Mouse (Mus musculus) lung, embryonic 16.5 days (tissue): ENCODE data around the gene Crip2. TPM values are rescaled to one million over a fixed set of nuclear protein-coding genes. Genes with fewer than 3 reads are reported as not detected.

Experiments used
- ATAC-seq: fragments of 200-750 bp; cut with Nextera tagmentation; 2 replicates; pipeline ENCODE4 v1.8.0; 2017; ENCODE audit warnings: low read depth, mild to moderate bottlenecking, moderate library complexity
- H3K27ac ChIP-seq: fragments of 300-500 bp; sonication (generic); 2 replicates; pipeline ENCODE4 v1.5.1; 2014; ENCODE audit warnings: mild to moderate bottlenecking, control low read depth, low read length
- H3K27me3 ChIP-seq: fragments of 300-500 bp; sonication (generic); 2 replicates; pipeline ENCODE4 v1.6.1; 2014; ENCODE audit warnings: low read depth, low read length, mixed read lengths; ENCODE audit not compliant: control insufficient read depth, insufficient read depth
- H3K36me3 ChIP-seq: fragments of 300-500 bp; sonication (generic); 2 replicates; pipeline ENCODE4 v1.6.1; 2014; ENCODE audit warnings: low read length; ENCODE audit not compliant: control insufficient read depth, insufficient read depth
- H3K4me1 ChIP-seq: fragments of 300-500 bp; sonication (generic); replicated peaks from 2 replicates; pipeline ENCODE4 v1.6.1; 2014; ENCODE audit warnings: low read length, mixed read lengths; ENCODE audit not compliant: control insufficient read depth, insufficient read depth
- H3K4me2 ChIP-seq: fragments of 300-500 bp; sonication (generic); 2 replicates; pipeline ENCODE4 v1.6.1; 2014; ENCODE audit warnings: low read depth, low read length, control low read depth
- H3K4me3 ChIP-seq: fragments of 300-500 bp; sonication (generic); 2 replicates; pipeline ENCODE4 v1.5.1; 2014; ENCODE audit warnings: mild to moderate bottlenecking, low read length, control low read depth
- H3K9ac ChIP-seq: fragments of 300-500 bp; sonication (generic); 2 replicates; pipeline ENCODE4 v1.6.1; 2014; ENCODE audit warnings: low read length, control low read depth
- H3K9me3 ChIP-seq: fragments of 300-500 bp; sonication (generic); 2 replicates; pipeline ENCODE4 v1.6.1; 2016; ENCODE audit warnings: low read length; ENCODE audit not compliant: control insufficient read depth
- WGBS: fragments of 180-500 bp; shearing (Covaris S2); extraction: QIAGEN DNeasy Blood & Tissue Kit; methylation state at CpG from one replicate; pipeline ENCODE4 v1.1.7; 2014; 5-methylcytosine and 5-hydroxymethylcytosine counted together
- polyA plus RNA-seq: library from polyadenylated mRNA; unstranded; fragments of >200 nt; fragmentation: Nextera tagmentation; extraction: Ambion mirVana; gene quantifications from 2 replicates; pipeline ENCODE4 v1.2.1, GENCODE M21; 2015

Gene Crip2
- polyA plus RNA-seq, 1 experiment from 2014 or later: 550 TPM

- ATAC-seq: no peak
- Histone ChIP-seq H3K36me3 (no peaks in the 10 kb centered on the region; the same call in 1 of the 2 replicates), H3K4me3 (peak overlapping the region; percentile 67), H3K9me3 (no peaks in the 10 kb centered on the region), H3K4me2 (peak overlapping the region; percentile 95), H3K9ac (peak overlapping the region; percentile 69), H3K4me1 (peaks cover 25% of the 10 kb centered on the region), H3K27me3 (peaks cover 19% of the 10 kb centered on the region; the same call in 1 of the 2 replicates), H3K27ac (no peak overlapping the region)
- 43% methylated on average over 12 of the region's 12 CpGs for WGBS
Measured at GRCm38 (mm10) chr12:113186326-113187010, 46.4 kb downstream of the Crip2 start.

- Histone ChIP-seq H3K27ac (no peak overlapping the region), H3K4me3 (peak overlapping the region; percentile 45; the same call in 1 of the 2 replicates), H3K4me2 (peak overlapping the region; percentile 77), H3K36me3 (no peaks in the 10 kb centered on the region; the same call in 1 of the 2 replicates), H3K9ac (no peak overlapping the region), H3K4me1 (peaks cover 25% of the 10 kb centered on the region), H3K27me3 (peaks cover 19% of the 10 kb centered on the region; the same call in 1 of the 2 replicates), H3K9me3 (no peaks in the 10 kb centered on the region)
- no peak for ATAC-seq
- 42% methylated on average over 4 of the region's 4 CpGs for WGBS
Measured at GRCm38 (mm10) chr12:113187011-113187375, 47.0 kb downstream of the Crip2 start.

- H3K27me3 ChIP-seq: peaks cover 19% of the 10 kb centered on the region; the same call in 1 of the 2 replicates
- H3K4me2 ChIP-seq: peak overlapping the region; percentile 77
- H3K9ac ChIP-seq: peak overlapping the region; percentile 32; the same call in 1 of the 2 replicates
- ATAC-seq: peak; percentile 84
- peaks cover 25% of the 10 kb centered on the region for H3K4me1 ChIP-seq
- no peak overlapping the region for H3K27ac ChIP-seq
- H3K36me3 ChIP-seq: no peaks in the 10 kb centered on the region; the same call in 1 of the 2 replicates
- no peaks in the 10 kb centered on the region for H3K9me3 ChIP-seq
- peak overlapping the region; percentile 45 for H3K4me3 ChIP-seq
- 3% methylated on average over 55 of the region's 56 CpGs for WGBS
Measured at GRCm38 (mm10) chr12:113187584-113188295, 47.7 kb downstream of the Crip2 start.

GRCm38 (mm10) chr12:113188349-113189055, 48.5 kb downstream of the Crip2 start:
- no peak for ATAC-seq
- H3K9me3 ChIP-seq: no peaks in the 10 kb centered on the region
- H3K4me1 ChIP-seq: peaks cover 25% of the 10 kb centered on the region
- no peak overlapping the region for H3K4me2 ChIP-seq
- no peak overlapping the region for H3K4me3 ChIP-seq
- peaks cover 19% of the 10 kb centered on the region; the same call in 1 of the 2 replicates for H3K27me3 ChIP-seq
- 80% methylated on average over 51 of the region's 51 CpGs for WGBS
- H3K9ac ChIP-seq: no peak overlapping the region
- no peak overlapping the region for H3K27ac ChIP-seq
- H3K36me3 ChIP-seq: no peaks in the 10 kb centered on the region; the same call in 1 of the 2 replicates

GRCm38 (mm10) chr12:113193423-113193822, 53.4 kb downstream of the Crip2 start:
- Histone ChIP-seq H3K27me3 (peaks cover under 1% of the 10 kb centered on the region; the same call in 1 of the 2 replicates), H3K9me3 (no peaks in the 10 kb centered on the region), H3K9ac (no peak overlapping the region)

More at GRCm38 (mm10) chr12:113193423-113193822, 53.4 kb downstream of the Crip2 start:
- no peaks in the 10 kb centered on the region for H3K4me1 ChIP-seq
- no peak overlapping the region for H3K4me2 ChIP-seq
- ATAC-seq: no peak
- no peak overlapping the region for H3K27ac ChIP-seq
- no peak overlapping the region for H3K4me3 ChIP-seq
- whole genome bisulfite sequencing: 31% methylated on average over 2 of the region's 2 CpGs
- no peaks in the 10 kb centered on the region; the same call in 1 of the 2 replicates for H3K36me3 ChIP-seq

Other genes with a start within 250 kb of the Crip2 start
- 5.6 and 6.5 TPM in 2 replicates for gene Jag2, start 210.5 kb upstream of the Crip2 start, polyA plus RNA-seq
- 109 and 121 TPM in 2 replicates for gene Nudt14, start 198.1 kb upstream of the Crip2 start, polyA plus RNA-seq
- 23.8 and 26.2 TPM in 2 replicates for gene Btbd6, start 163.8 kb upstream of the Crip2 start, polyA plus RNA-seq
- gene Brf1, start 139.5 kb upstream of the Crip2 start, polyA plus RNA-seq: 55.5 TPM in 2 replicates
- gene Pacs2, start 125.7 kb upstream of the Crip2 start, polyA plus RNA-seq: 10.5 and 12.2 TPM in 2 replicates
- gene Tex22, start 65.7 kb upstream of the Crip2 start, polyA plus RNA-seq: 0.15 TPM in 1 of 2 replicates, not detected in the other
- gene Mta1, start 42.0 kb upstream of the Crip2 start, polyA plus RNA-seq: 11.2 and 12.2 TPM in 2 replicates
- 565 and 642 TPM in 2 replicates for gene Crip1, start 6.1 kb downstream of the Crip2 start, polyA plus RNA-seq
- 31.4 and 34.5 TPM in 2 replicates for gene Tedc1, start 16.2 kb downstream of the Crip2 start, polyA plus RNA-seq
- gene Tmem121, start 45.7 kb downstream of the Crip2 start, polyA plus RNA-seq: 4.7 and 5.8 TPM in 2 replicates